Mouse (Mus musculus): ENCODE data around the gene Nif3l1. TPM values are rescaled to one million over a fixed set of nuclear protein-coding genes. Genes with fewer than 3 reads are reported as not detected.
A peak's percentile ranks its signal among the peaks of the same experiment; 100 is the strongest.

Nif3l1 gene
- polyA plus RNA-seq, 1 experiment from 2014 or later, result 65.3 TPM

DNA sequence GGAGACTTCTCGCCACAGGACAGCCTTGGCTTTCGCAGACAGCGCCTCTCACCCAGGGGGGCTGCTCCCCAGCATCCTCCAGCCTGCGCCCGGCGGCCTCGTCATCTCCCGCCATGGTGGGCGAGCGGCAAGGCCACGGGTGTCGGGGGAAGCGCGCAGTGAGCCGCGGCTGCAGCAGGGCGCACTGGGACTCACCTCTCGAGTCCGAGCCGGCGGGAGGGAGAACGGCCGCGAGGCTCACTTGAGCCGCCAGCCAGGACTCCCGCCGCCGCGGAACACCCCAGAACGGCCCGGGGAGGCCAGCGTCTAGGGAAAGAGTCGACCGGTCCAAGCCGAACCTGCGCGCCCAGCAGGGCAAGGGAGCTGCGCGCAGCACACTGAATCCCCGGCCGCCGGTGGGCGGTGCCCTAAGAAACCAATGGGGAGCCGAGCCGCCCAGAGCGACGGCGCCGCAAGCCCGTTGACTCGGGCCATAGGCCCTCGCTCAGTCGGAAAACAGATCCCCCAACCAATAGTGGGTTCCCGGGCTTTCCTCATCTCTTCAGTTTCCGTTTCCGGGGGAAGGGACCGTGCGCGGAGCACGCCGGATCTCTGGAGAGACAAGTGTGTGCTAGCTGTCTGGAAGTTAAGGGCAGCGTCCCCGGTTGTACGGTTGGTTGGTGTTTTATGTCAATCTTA lies 59.8 kb downstream of the Nif3l1 start, which contains the start of gene Orc2:
TSS of gene Orc2 (minus strand) at position 533 of the 678 bp plus-strand sequence.
- peaks cover 14% of the 10 kb centered on the region for H3K36me3 ChIP-seq (ENCODE audit: control insufficient read depth, insufficient read depth, low read length)
- peaks cover 15% of the 10 kb centered on the region for H3K4me1 ChIP-seq (ENCODE audit: control insufficient read depth, insufficient read depth, low read length)
- no peaks in the 10 kb centered on the region for H3K27me3 ChIP-seq (ENCODE audit: control insufficient read depth, insufficient read depth, low read length)
- DNase-seq (peak; percentile 97), ATAC-seq (ENCODE audit: low FRiP score, low TSS enrichment) (peak; percentile 99)
- peak within 1 kb of the TSS; percentile 80 for H3K27ac ChIP-seq (replicated peaks; ENCODE audit: low read depth, low read length)
- under 1% methylated on average over 64 of the region's 64 CpGs for WGBS
- H3K9me3 ChIP-seq (ENCODE audit: control insufficient read depth, low read length), result peaks cover 16% of the 10 kb centered on the region
- H3K4me2 ChIP-seq (ENCODE audit: low read length), result peak within 1 kb of the TSS; percentile 82
- peak within 1 kb of the TSS; percentile 84 for H3K9ac ChIP-seq (replicated peaks; ENCODE audit: low read length)
- H3K4me3 ChIP-seq (replicated peaks; ENCODE audit: low read depth, low read length), result peak within 1 kb of the TSS; percentile 95

DNA sequence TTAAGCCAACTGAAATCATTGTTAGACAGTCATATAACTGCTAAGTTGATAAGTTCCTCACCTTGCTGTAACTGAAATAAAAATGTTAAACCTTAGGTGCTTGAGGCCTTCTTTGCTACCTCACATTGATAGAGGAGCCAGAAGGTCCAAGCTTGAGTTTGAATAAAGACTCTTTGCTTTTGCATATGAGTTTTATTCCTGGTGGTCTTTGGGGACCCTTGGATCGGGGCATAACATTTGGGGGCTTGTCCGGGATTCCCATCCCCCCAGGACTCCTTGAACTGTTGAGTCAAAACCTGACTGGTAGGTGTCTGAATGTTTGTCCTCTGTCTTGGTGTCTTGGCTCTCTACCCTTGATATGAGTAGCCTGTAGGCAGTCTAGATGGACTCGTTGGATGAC lies 62.3 kb downstream of the Nif3l1 start:
- H3K9ac ChIP-seq (replicated peaks; ENCODE audit: low read length), result no peak overlapping the region
- no peaks in the 10 kb centered on the region for H3K36me3 ChIP-seq (ENCODE audit: control insufficient read depth, insufficient read depth, low read length)
- no peaks in the 10 kb centered on the region for H3K27me3 ChIP-seq (ENCODE audit: control insufficient read depth, insufficient read depth, low read length)
- no peak overlapping the region for H3K4me2 ChIP-seq (ENCODE audit: low read length)
- DNase-seq, result peak; percentile 4
- no peak overlapping the region for H3K27ac ChIP-seq (replicated peaks; ENCODE audit: low read depth, low read length)
- 92% methylated on average over 3 of the region's 3 CpGs for whole genome bisulfite sequencing
- peaks cover 22% of the 10 kb centered on the region for H3K9me3 ChIP-seq (ENCODE audit: control insufficient read depth, low read length)
- ATAC-seq (ENCODE audit: low FRiP score, low TSS enrichment), result no peak
- H3K4me3 ChIP-seq (replicated peaks; ENCODE audit: low read depth, low read length), result no peak overlapping the region
- peaks cover 15% of the 10 kb centered on the region for H3K4me1 ChIP-seq (ENCODE audit: control insufficient read depth, insufficient read depth, low read length)

Other genes with a start within 250 kb of the Nif3l1 start
- gene Aox4, start 234.8 kb upstream of the Nif3l1 start, polyA plus RNA-seq (2014; fragmentation: Nextera tagmentation; extraction: Ambion mirVana), result 0.08 and 0.27 TPM in 2 replicates
- 0.04 TPM in 1 of 2 replicates, not detected in the other for gene Aox2, start 166.8 kb upstream of the Nif3l1 start, polyA plus RNA-seq (2014; fragmentation: Nextera tagmentation; extraction: Ambion mirVana)
- gene Bzw1, start 52.3 kb upstream of the Nif3l1 start, polyA plus RNA-seq (2014; fragmentation: Nextera tagmentation; extraction: Ambion mirVana), result 340 and 468 TPM in 2 replicates
- gene Clk1, start 21.1 kb upstream of the Nif3l1 start, polyA plus RNA-seq (2014; fragmentation: Nextera tagmentation; extraction: Ambion mirVana), result 158 and 160 TPM in 2 replicates
- 54.3 and 55.0 TPM in 2 replicates for gene Ppil3, start 335 bp downstream of the Nif3l1 start, polyA plus RNA-seq (2014; fragmentation: Nextera tagmentation; extraction: Ambion mirVana)
- gene Orc2, start 60.0 kb downstream of the Nif3l1 start, polyA plus RNA-seq (2014; fragmentation: Nextera tagmentation; extraction: Ambion mirVana), result 17.5 and 26.6 TPM in 2 replicates
- gene Fam126b, start 141.2 kb downstream of the Nif3l1 start, polyA plus RNA-seq (2014; fragmentation: Nextera tagmentation; extraction: Ambion mirVana), result 17.9 and 18.7 TPM in 2 replicates
- 174 and 210 TPM in 2 replicates for gene Ndufb3, start 141.2 kb downstream of the Nif3l1 start, polyA plus RNA-seq (2014; fragmentation: Nextera tagmentation; extraction: Ambion mirVana)